Mouse (Mus musculus) bone marrow, adult 2 months (tissue): ENCODE measurements around the gene Smoc2. TPM values are rescaled to one million over a fixed set of nuclear protein-coding genes. Genes with fewer than 3 reads are reported as not detected.

Source experiments
- H3K27ac ChIP-seq: fragments of 200-500 bp; 2 replicates; pipeline ENCODE4 v1.5.1; 2012; ENCODE audit warnings: low read depth, mild to moderate bottlenecking, control low read depth, inconsistent platforms, low read length; ENCODE audit not compliant: control insufficient read depth, poor library complexity, insufficient read depth
- H3K4me1 ChIP-seq: fragments of 200-500 bp; 2 replicates; pipeline ENCODE4 v1.6.1; 2011; ENCODE audit warnings: low read length; ENCODE audit not compliant: control insufficient read depth, insufficient read depth
- H3K4me3 ChIP-seq: fragments of 200-500 bp; replicated peaks from 2 replicates; pipeline ENCODE3; 2011; ENCODE audit warnings: mild to moderate bottlenecking, low read depth, low read length, control low read depth; ENCODE audit not compliant: control insufficient read depth
- CTCF ChIP-seq: fragments of 200-500 bp; IDR thresholded peaks from 2 replicates; pipeline ENCODE4 v1.5.1; 2011; ENCODE audit warnings: low read length, control low read depth; ENCODE audit not compliant: control insufficient read depth, insufficient read depth
- POLR2A ChIP-seq: fragments of 200-500 bp; IDR thresholded peaks from 2 replicates; pipeline ENCODE4 v1.6.1; 2011; ENCODE audit warnings: low read depth, mild to moderate bottlenecking, control low read depth, low read length, borderline replicate concordance; ENCODE audit not compliant: control insufficient read depth
- WGBS: fragments of 180-500 bp; shearing (Covaris S2); methylation state at CpG from one replicate; pipeline ENCODE4 v1.1.7; 2018; 5-methylcytosine and 5-hydroxymethylcytosine counted together
- polyA plus RNA-seq: library from polyadenylated mRNA; stranded (reverse); fragments of >200 nt; gene quantifications from 2 replicates; pipeline ENCODE4 v1.2.4, GENCODE M21; 2011; ENCODE audit warnings: low replicate concordance; ENCODE audit not compliant: missing spikeins, insufficient read depth, insufficient read length

The Smoc2 gene
- polyA plus RNA-seq, 1 experiment, result 1.8 TPM

DNA sequence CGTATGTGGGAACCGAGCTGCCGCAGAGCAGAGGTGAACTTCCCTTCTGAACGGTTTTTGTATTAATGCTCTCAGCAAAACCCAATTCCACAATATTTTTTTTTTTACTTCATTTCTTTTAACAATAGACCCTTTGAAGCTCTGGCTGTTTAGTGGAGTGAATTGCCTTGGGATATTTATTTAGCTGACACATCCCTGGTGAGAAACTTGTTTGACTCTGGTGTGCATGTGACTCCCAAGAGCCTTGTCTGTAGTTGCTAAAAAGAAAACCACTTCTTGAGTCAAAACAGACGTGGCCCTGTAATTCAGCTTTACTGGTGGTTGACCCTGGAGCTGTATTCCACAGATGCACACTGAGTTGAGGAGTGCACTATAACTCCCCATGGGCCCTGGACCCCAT, 135.2 kb downstream of the Smoc2 start:
- WGBS, result 74% methylated on average over 5 of the region's 5 CpGs
- TF ChIP-seq POLR2A, result no peak
- TF ChIP-seq CTCF, result no peak
- H3K4me3 ChIP-seq, result no peak overlapping the region
- no peak overlapping the region for H3K27ac ChIP-seq
- H3K4me1 ChIP-seq, result no peaks in the 10 kb centered on the region

DNA sequence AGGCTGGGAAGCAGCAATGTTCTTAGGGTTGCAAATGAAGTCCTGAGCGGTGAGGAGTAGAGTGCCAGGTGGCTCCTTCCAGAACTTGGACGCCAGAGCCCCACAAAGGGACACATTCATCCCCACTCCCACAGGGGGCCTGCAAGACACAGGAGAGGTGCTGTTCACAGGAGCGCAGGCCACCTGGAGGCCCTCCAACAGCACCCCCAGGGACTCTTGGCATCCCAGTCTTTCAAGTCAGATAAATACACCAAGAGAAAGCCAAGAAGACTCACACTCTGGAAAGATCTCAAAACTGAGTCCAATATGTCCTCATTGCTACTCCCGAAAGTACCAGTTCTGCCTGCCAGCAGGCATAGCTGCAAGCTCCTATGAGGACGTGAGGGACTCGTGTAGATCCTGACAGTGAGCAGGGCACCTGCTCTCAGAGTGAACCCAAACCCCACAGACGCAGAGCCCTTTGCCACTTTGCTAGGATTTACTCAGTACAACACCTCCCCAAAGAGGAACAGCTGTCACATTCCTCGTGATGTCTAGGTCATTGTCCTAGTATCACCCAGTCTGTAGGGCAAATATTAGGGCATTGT, 141.2 kb downstream of the Smoc2 start:
- TF ChIP-seq CTCF (no peak), POLR2A (no peak)
- Histone ChIP-seq H3K4me3 (no peak overlapping the region), H3K4me1 (no peaks in the 10 kb centered on the region; the same call in 1 of the 2 replicates), H3K27ac (no peak overlapping the region)
- WGBS, result 52% methylated on average over 8 of the region's 8 CpGs

DNA sequence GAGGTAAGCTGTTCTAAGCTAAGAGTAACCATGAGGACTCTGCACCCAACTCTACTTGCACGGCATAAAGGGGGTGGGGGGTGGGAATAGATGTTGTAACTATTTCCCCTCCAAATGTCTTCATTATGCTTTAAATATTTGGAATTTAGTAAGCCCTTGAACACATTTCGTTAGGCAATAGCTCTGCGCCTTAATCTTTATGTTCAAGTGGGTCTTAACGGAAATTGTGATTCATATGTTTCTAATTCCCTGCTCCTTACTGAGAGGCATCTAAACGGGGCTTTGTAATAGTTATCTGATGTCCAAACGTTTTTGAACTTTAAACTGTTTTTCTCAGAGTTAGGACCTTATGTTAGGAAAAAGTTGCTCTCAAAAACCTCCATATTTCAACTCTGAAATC, 147.2 kb downstream of the Smoc2 start:
- no peak for TF ChIP-seq POLR2A
- TF ChIP-seq CTCF, result no peak
- WGBS, result 62% methylated on average over 6 of the region's 6 CpGs
- Histone ChIP-seq H3K4me1 (no peaks in the 10 kb centered on the region; the same call in 1 of the 2 replicates), H3K27ac (no peak overlapping the region), H3K4me3 (no peak overlapping the region)

DNA sequence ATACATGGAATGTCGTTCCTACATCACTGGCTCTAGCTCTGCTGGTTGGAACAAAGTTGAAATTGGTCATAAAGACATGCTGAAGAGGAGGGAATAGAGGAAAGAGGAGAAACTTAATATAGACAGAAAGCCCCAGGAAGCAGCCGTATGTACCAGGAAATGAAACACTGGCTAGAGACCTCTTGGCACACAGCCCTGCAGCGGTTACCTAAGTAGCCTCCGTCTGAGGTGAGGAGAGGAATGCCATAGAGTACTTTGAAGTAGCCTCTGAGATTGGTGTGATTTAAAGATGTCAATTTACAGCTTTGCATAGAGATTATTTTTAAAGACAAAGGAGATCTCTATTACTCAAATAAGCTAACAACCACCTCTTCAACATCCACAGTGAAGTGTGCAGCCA, 155.4 kb downstream of the Smoc2 start:
- 49% methylated on average over 4 of the region's 4 CpGs for WGBS
- Histone ChIP-seq H3K4me1 (no peaks in the 10 kb centered on the region), H3K27ac (no peak overlapping the region), H3K4me3 (no peak overlapping the region)
- no peak for TF ChIP-seq POLR2A
- no peak for TF ChIP-seq CTCF

DNA sequence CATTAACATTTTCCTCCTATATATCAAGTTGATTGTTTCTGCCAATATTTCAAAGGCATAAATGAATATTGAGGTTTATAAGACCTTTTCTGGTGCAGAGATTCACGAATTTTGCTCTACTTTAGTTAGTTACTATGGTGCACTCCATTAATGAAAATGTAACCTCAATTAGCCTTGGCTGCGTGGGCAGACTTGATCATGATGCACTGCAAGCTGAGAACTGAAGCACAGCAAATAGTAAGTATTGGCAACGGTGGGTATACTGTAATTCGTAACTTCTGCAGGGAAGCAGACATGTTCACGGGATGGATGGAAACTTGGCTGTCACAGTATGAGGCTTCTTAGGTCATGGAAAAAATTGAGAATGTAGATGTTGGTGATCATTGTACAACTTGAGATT, 166.3 kb downstream of the Smoc2 start:
- no peak overlapping the region for H3K4me3 ChIP-seq
- WGBS, result 71% methylated on average over 5 of the region's 5 CpGs

GRCm38 (mm10) chr17:14447275-14447674, 168.0 kb downstream of the Smoc2 start:
- H3K4me1 ChIP-seq, result no peaks in the 10 kb centered on the region
- TF ChIP-seq CTCF (no peak), POLR2A (no peak)
- H3K27ac ChIP-seq, result no peak overlapping the region
- WGBS, result 73% methylated on average over 5 of the region's 5 CpGs
- H3K4me3 ChIP-seq, result no peak overlapping the region

More for the DNA sequence above, 166.3 kb downstream of the Smoc2 start:
- H3K27ac ChIP-seq, result no peak overlapping the region
- H3K4me1 ChIP-seq, result no peaks in the 10 kb centered on the region
- TF ChIP-seq POLR2A (no peak), CTCF (no peak)

Other genes starting within 250 kb of the Smoc2 start
- gene Gm7358, start 220.0 kb upstream of the Smoc2 start, polyA plus RNA-seq, result not detected in 2 replicates
- 3.7 TPM in 1 of 2 replicates, not detected in the other for gene Dact2, start 75.2 kb upstream of the Smoc2 start, polyA plus RNA-seq